Mouse (Mus musculus) CH12.LX (cell line): ENCODE measurements around the gene Cadm2. TPM values are rescaled to one million over a fixed set of nuclear protein-coding genes. Genes with fewer than 3 reads are reported as not detected.

Source experiments
- DNase-seq: peaks from one replicate; pipeline ENCODE4 v3.0.0-alpha.2; 2013; ENCODE audit errors: extremely low read depth
- H3K27ac ChIP-seq: 2 replicates; pipeline ENCODE4 v1.5.1; 2012; ENCODE audit warnings: low read depth, mild to moderate bottlenecking, control low read depth, moderate library complexity; ENCODE audit not compliant: insufficient read depth
- H3K27me3 ChIP-seq: replicated peaks from 2 replicates; pipeline ENCODE3; 2012; ENCODE audit warnings: inconsistent platforms
- H3K36me3 ChIP-seq, 2 experiments: replicated peaks in 1 of 2; 2 replicates each; pipeline versions ENCODE3 to v1.6.1; 2012; ENCODE audit warnings: inconsistent platforms in 1 of 2, low read length in 1 of 2, mild to moderate bottlenecking in 1 of 2, mixed read lengths in 1 of 2, moderate library complexity in 1 of 2; ENCODE audit not compliant: control insufficient read depth in 1 of 2, insufficient read depth in 1 of 2
- H3K4me1 ChIP-seq, 2 experiments: 2 replicates each; pipeline ENCODE4 v1.6.1; 2012; ENCODE audit warnings: inconsistent platforms in 1 of 2, moderate library complexity in 1 of 2; ENCODE audit not compliant: insufficient read depth in 2 of 2, control insufficient read depth in 1 of 2
- H3K4me2 ChIP-seq: 2 replicates; pipeline ENCODE4 v1.6.1; 2012; ENCODE audit warnings: low read depth, mild to moderate bottlenecking, control low read depth; ENCODE audit not compliant: poor library complexity, insufficient read depth, severe bottlenecking
- H3K4me3 ChIP-seq, 3 experiments: fragments of 150-350 bp in 1 of 3; sonication (generic) in 1 of 3; replicated peaks in 1 of 3; 2 replicates each; pipeline versions ENCODE3 to v1.5.1; 2011 to 2012; ENCODE audit warnings: low read depth in 2 of 3, low read length in 2 of 3, mild to moderate bottlenecking in 2 of 3, moderate library complexity in 2 of 3, control low read depth in 1 of 3, improper control_type of control experiment in 1 of 3, inconsistent platforms in 1 of 3, mixed read lengths in 1 of 3; ENCODE audit not compliant: poor library complexity in 1 of 3
- H3K79me2 ChIP-seq: replicated peaks from 2 replicates; pipeline ENCODE4 v1.6.1; 2012; ENCODE audit warnings: mild to moderate bottlenecking, moderate library complexity; ENCODE audit not compliant: control insufficient read depth, poor library complexity, insufficient read depth, severe bottlenecking; ENCODE audit errors: extremely low read depth
- H3K9ac ChIP-seq: 2 replicates; pipeline ENCODE4 v1.6.1; 2012; ENCODE audit warnings: low read depth, mild to moderate bottlenecking, control low read depth, moderate library complexity; ENCODE audit not compliant: insufficient read depth
- H3K9me3 ChIP-seq: replicated peaks from 2 replicates; pipeline ENCODE3; 2012; ENCODE audit warnings: low read length, inconsistent platforms, mixed read lengths
- BHLHE40 ChIP-seq: IDR thresholded peaks from 2 replicates; pipeline ENCODE4 v1.6.1; 2011; ENCODE audit warnings: mild to moderate bottlenecking, low read depth, low read length, improper control_type of control experiment
- CHD2 ChIP-seq: IDR thresholded peaks from 2 replicates; pipeline ENCODE4 v1.6.1; 2011; ENCODE audit warnings: low read length, improper control_type of control experiment
- E2F4 ChIP-seq: IDR thresholded peaks from 2 replicates; pipeline ENCODE4 v1.6.1; 2011; ENCODE audit warnings: low read depth, low read length, improper control_type of control experiment; ENCODE audit not compliant: insufficient replicate concordance
- ELF1 ChIP-seq: IDR thresholded peaks from 2 replicates; pipeline ENCODE4 v1.6.1; 2014; ENCODE audit warnings: low read depth, mild to moderate bottlenecking, inconsistent platforms, low read length, improper control_type of control experiment
- EP300 ChIP-seq: IDR thresholded peaks from 2 replicates; pipeline ENCODE4 v1.6.1; 2011; ENCODE audit warnings: low read length, improper control_type of control experiment
- IRF4 ChIP-seq: IDR thresholded peaks from 2 replicates; pipeline ENCODE4 v1.6.1; 2014; ENCODE audit warnings: low read depth, mild to moderate bottlenecking, inconsistent platforms, low read length, improper control_type of control experiment
- JUN ChIP-seq: IDR thresholded peaks from 2 replicates; pipeline ENCODE4 v1.6.1; 2011; ENCODE audit warnings: low read depth, mild to moderate bottlenecking, low read length, improper control_type of control experiment, moderate library complexity; ENCODE audit not compliant: insufficient read depth
- JUND ChIP-seq: conservative IDR thresholded peaks from 2 replicates; pipeline ENCODE4 v1.6.1; 2011; ENCODE audit warnings: low read depth, low read length, improper control_type of control experiment
- MAX ChIP-seq: IDR thresholded peaks from 2 replicates; pipeline ENCODE4 v1.6.1; 2011; ENCODE audit warnings: low read length, improper control_type of control experiment
- MAZ ChIP-seq: IDR thresholded peaks from 2 replicates; pipeline ENCODE4 v1.6.1; 2012; ENCODE audit warnings: low read depth, mild to moderate bottlenecking, inconsistent platforms, low read length, improper control_type of control experiment, moderate library complexity
- MEF2A ChIP-seq: IDR thresholded peaks from 2 replicates; pipeline ENCODE4 v1.6.1; 2014; ENCODE audit warnings: low read depth, mild to moderate bottlenecking, inconsistent platforms, low read length, improper control_type of control experiment, borderline replicate concordance
- NRF1 ChIP-seq: IDR thresholded peaks from 2 replicates; pipeline ENCODE4 v1.6.1; 2014; ENCODE audit warnings: low read depth, mild to moderate bottlenecking, inconsistent platforms, low read length, improper control_type of control experiment, moderate library complexity
- PAX5 ChIP-seq: IDR thresholded peaks from 2 replicates; pipeline ENCODE4 v1.6.1; 2012; ENCODE audit warnings: low read length, inconsistent platforms, mixed read lengths
- POLR2A ChIP-seq: IDR thresholded peaks from 2 replicates; pipeline ENCODE4 v1.6.1; 2011; ENCODE audit warnings: low read depth, mild to moderate bottlenecking, improper control_type of control experiment, low read length
- RAD21 ChIP-seq: IDR thresholded peaks from 2 replicates; pipeline ENCODE4 v1.6.1; 2011; ENCODE audit warnings: low read depth, mild to moderate bottlenecking, low read length, improper control_type of control experiment, moderate library complexity
- SIN3A ChIP-seq: IDR thresholded peaks from 2 replicates; pipeline ENCODE4 v1.6.1; 2012; ENCODE audit warnings: low read length, improper control_type of control experiment, inconsistent platforms
- TBP ChIP-seq: conservative IDR thresholded peaks from 2 replicates; pipeline ENCODE4 v1.6.1; 2011; ENCODE audit warnings: low read depth, low read length, improper control_type of control experiment
- TCF12 ChIP-seq: IDR thresholded peaks from 2 replicates; pipeline ENCODE4 v1.6.1; 2014; ENCODE audit warnings: low read depth, mild to moderate bottlenecking, inconsistent platforms, low read length, improper control_type of control experiment
- UBTF ChIP-seq: IDR thresholded peaks from 2 replicates; pipeline ENCODE4 v1.6.1; 2012; ENCODE audit warnings: low read depth, mild to moderate bottlenecking, inconsistent platforms, low read length, improper control_type of control experiment, moderate library complexity
- USF1 ChIP-seq: IDR thresholded peaks from 2 replicates; pipeline ENCODE4 v1.6.1; 2014; ENCODE audit warnings: low read depth, mild to moderate bottlenecking, inconsistent platforms, low read length, improper control_type of control experiment
- USF2 ChIP-seq: conservative IDR thresholded peaks from 2 replicates; pipeline ENCODE4 v1.6.1; 2011; ENCODE audit warnings: low read depth, low read length, improper control_type of control experiment
- ZMIZ1 ChIP-seq: IDR thresholded peaks from 2 replicates; pipeline ENCODE4 v1.6.1; 2012; ENCODE audit warnings: low read depth, mild to moderate bottlenecking, inconsistent platforms, low read length, improper control_type of control experiment
- ZNF384 ChIP-seq: IDR thresholded peaks from 2 replicates; pipeline ENCODE4 v1.6.1; 2012; ENCODE audit warnings: low read depth, low read length, improper control_type of control experiment, inconsistent platforms
- dilution Hi-C: fragments of 300-500 bp; cut with MboI; formaldehyde crosslinking; loops from 2 replicates; pipeline ENCODE4 v1.14.3; 2020; ENCODE audit warnings: low sequenced_read_pairs; ENCODE audit not compliant: extremely low pct_unique_long_range_greater_than_20kb, extremely low pct_ligation_motif_present
- in situ Hi-C: fragments of 300-500 bp; cut with MboI; formaldehyde crosslinking; loops from 3 replicates; pipeline ENCODE4 v1.14.3; 2019; ENCODE audit warnings: low sequenced_read_pairs, low pct_ligation_motif_present, low pct_unique_long_range_greater_than_20kb, mixed read lengths
- polyA plus RNA-seq: library from polyadenylated mRNA; unstranded; fragments of >175 nt; gene quantifications from 2 replicates; pipeline ENCODE4 v1.2.1, GENCODE M21; 2012; ENCODE audit warnings: low read depth; ENCODE audit not compliant: insufficient read length
- total RNA-seq, 2 experiments: library from RNA; depleted of rRNA; stranded (reverse); fragments of 300-350 nt in 1 of 2; fragments of >200 nt in 1 of 2; gene quantifications; 2 replicates each; pipeline ENCODE4 v1.2.3; 2012 to 2014

Cadm2 gene
- total and polyA plus RNA-seq, 3 experiments: not detected

DNA sequence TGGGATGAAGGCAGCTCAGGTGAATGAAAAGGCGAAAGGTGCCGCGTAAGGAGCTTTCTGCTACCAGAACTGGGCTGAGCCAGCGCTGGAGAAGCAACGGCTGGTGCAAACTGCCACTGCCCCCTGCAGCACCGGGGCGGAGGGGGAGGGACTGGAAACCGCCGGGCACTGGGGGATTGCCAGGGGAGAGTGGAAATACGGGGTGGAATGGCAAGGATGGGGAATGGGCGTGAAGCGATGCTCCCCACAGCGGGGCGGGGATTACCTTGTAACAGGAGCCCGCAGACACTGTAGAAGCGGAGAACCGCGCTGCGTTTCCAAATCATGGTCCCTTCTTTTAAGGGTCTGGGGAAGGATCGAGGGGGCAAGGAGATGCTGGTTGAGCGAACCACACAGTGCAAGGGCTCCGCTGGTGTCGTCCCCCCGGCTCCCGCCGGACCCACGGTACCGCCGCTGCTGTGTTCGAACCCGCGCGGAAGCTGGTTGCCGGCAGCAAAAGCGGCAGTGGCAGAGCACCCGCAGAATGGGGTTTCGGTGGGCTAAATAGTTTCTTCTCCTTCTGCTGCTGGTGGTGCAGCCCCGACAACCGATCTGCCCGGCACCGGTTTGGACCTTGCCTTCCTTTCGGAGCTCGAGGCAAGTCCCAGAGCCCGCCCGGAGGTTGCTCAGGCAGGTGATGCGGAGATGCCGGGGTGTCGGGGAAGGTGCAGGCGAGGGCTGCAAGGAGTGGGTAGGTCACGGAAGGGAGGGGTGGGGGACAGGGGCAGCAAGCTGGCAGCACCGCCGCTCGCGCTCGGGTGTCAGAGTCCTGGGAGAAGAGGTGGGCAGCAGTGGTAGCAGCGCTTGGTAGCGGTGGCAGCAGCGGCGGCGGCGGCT, 564 bp downstream of the Cadm2 start:
- H3K27ac ChIP-seq: no peak overlapping the region
- DNase-seq: no peak
- dilution Hi-C loops (no loop called here), in situ Hi-C loops (no loop called here)
- no peaks in the 10 kb centered on the region for H3K4me1 ChIP-seq
- no peaks in the 10 kb centered on the region for H3K36me3 ChIP-seq
- peak overlapping the region in 1 of 3 experiments; percentile 9 for H3K4me3 ChIP-seq
- no peak overlapping the region for H3K4me2 ChIP-seq
- H3K9me3 ChIP-seq: peaks cover 64% of the 10 kb centered on the region
- no peaks in the 10 kb centered on the region for H3K79me2 ChIP-seq
- H3K9ac ChIP-seq: no peak overlapping the region
- no peaks in the 10 kb centered on the region for H3K27me3 ChIP-seq
- TF ChIP-seq IRF4 (no peak), TCF12 (no peak), SIN3A (no peak), JUND (no peak), NRF1 (no peak), TBP (no peak), RAD21 (no peak), ELF1 (no peak), CHD2 (no peak), EP300 (no peak)

- Histone ChIP-seq H3K4me3 (no peak overlapping the region), H3K4me2 (no peak overlapping the region), H3K9ac (no peak overlapping the region), H3K27ac (no peak overlapping the region), H3K4me1 (no peaks in the 10 kb centered on the region), H3K9me3 (peaks cover 63% of the 10 kb centered on the region), H3K36me3 (no peaks in the 10 kb centered on the region), H3K79me2 (no peaks in the 10 kb centered on the region), H3K27me3 (no peaks in the 10 kb centered on the region)
- no peak for DNase-seq
- dilution Hi-C loops: no loop called here
- no peak for TF ChIP-seq ZNF384
- TF ChIP-seq MAZ: no peak
- TF ChIP-seq E2F4: no peak
- TF ChIP-seq IRF4: no peak
- no peak for TF ChIP-seq JUN
- no peak for TF ChIP-seq ELF1
- TF ChIP-seq USF2: no peak
- TF ChIP-seq ZMIZ1: no peak
- TF ChIP-seq POLR2A: no peak
- no peak for TF ChIP-seq BHLHE40
- no peak for TF ChIP-seq UBTF
- no peak for TF ChIP-seq PAX5
- TF ChIP-seq RAD21: no peak
- no peak for TF ChIP-seq USF1
- no peak for TF ChIP-seq EP300
- TF ChIP-seq TCF12: no peak
- TF ChIP-seq MAX: no peak
- no peak for TF ChIP-seq MEF2A
- TF ChIP-seq CHD2: no peak
- in situ Hi-C loops: no loop called here
Observed at GRCm38 (mm10) chr16:67619416-67619815, 1.3 kb downstream of the Cadm2 start.
